Mouse (Mus musculus) kidney, adult 9 months (tissue): ENCODE measurements at regions not wholly inside any gene's neighbourhood (a gene's known extent, or its start where the extent isn't known, plus 50 kb on each side); places are given as distances from the start of the nearest gene placed in this dataset.
A peak's percentile ranks its signal among the peaks of the same experiment; 100 is the strongest.

Experiments
- DNase-seq: peaks from one replicate; pipeline ENCODE4 v3.0.0; 2022

- no peak for DNase-seq
These were observed 106.4 kb downstream of the Vapb start for GRCm38 (mm10) chr2:173843671-173844070.

GRCm38 (mm10) chr2:173844524-173844923, 107.2 kb downstream of the Vapb start:
- DNase-seq = no peak

- DNase-seq = peak; percentile 41
These were observed 108.1 kb downstream of the Vapb start for GRCm38 (mm10) chr2:173845155-173846029.

GRCm38 (mm10) chr2:173851054-173851453, 113.7 kb downstream of the Vapb start:
- peak; percentile 14 for DNase-seq

GRCm38 (mm10) chr2:173854172-173854723, 116.9 kb downstream of the Vapb start:
- DNase-seq = no peak

- no peak for DNase-seq
These were observed 117.5 kb downstream of the Vapb start for GRCm38 (mm10) chr2:173854846-173855245.

GRCm38 (mm10) chr2:173855296-173855695, 118.0 kb downstream of the Vapb start:
- DNase-seq = no peak

GRCm38 (mm10) chr2:173857006-173857405, 119.7 kb downstream of the Vapb start:
- no peak for DNase-seq

GRCm38 (mm10) chr2:173873048-173873447, 135.7 kb downstream of the Vapb start:
- DNase-seq = no peak
